Mouse (Mus musculus) intestine, embryonic 16.5 days (tissue): Measurements from ENCODE around the gene Arhgef19. TPM values are rescaled to one million over a fixed set of nuclear protein-coding genes. Genes with fewer than 3 reads are reported as not detected.
A peak's percentile ranks its signal among the peaks of the same experiment; 100 is the strongest.

Source experiments
- ATAC-seq: fragments of 200-750 bp; cut with Nextera tagmentation; 2 replicates; pipeline ENCODE4 v1.8.0; 2017; ENCODE audit warnings: moderate TSS enrichment, moderate library complexity
- H3K27ac ChIP-seq: fragments of 300-500 bp; sonication (generic); 2 replicates; pipeline ENCODE4 v1.5.1; 2014; ENCODE audit warnings: mild to moderate bottlenecking, low read length
- H3K27me3 ChIP-seq: fragments of 300-500 bp; sonication (generic); replicated peaks from 2 replicates; pipeline ENCODE4 v1.6.1; 2014; ENCODE audit warnings: low read length, control low read depth, mixed read lengths; ENCODE audit not compliant: control insufficient read depth, insufficient read depth
- H3K36me3 ChIP-seq: fragments of 300-500 bp; sonication (generic); 2 replicates; pipeline ENCODE4 v1.6.1; 2014; ENCODE audit warnings: low read length, control low read depth; ENCODE audit not compliant: control insufficient read depth, insufficient read depth
- H3K4me1 ChIP-seq: fragments of 300-500 bp; sonication (generic); 2 replicates; pipeline ENCODE4 v1.6.1; 2014; ENCODE audit warnings: low read length, control low read depth, mixed read lengths; ENCODE audit not compliant: control insufficient read depth, insufficient read depth
- H3K4me2 ChIP-seq: fragments of 300-500 bp; sonication (generic); 2 replicates; pipeline ENCODE4 v1.6.1; 2014; ENCODE audit warnings: low read depth, low read length, control low read depth
- H3K4me3 ChIP-seq: fragments of 300-500 bp; sonication (generic); 2 replicates; pipeline ENCODE4 v1.5.1; 2014; ENCODE audit warnings: mild to moderate bottlenecking, low read length
- H3K9ac ChIP-seq: fragments of 300-500 bp; sonication (generic); 2 replicates; pipeline ENCODE4 v1.6.1; 2014; ENCODE audit warnings: low read depth, low read length
- H3K9me3 ChIP-seq: fragments of 300-500 bp; sonication (generic); 2 replicates; pipeline ENCODE4 v1.6.1; 2016; ENCODE audit warnings: low read length, control low read depth; ENCODE audit not compliant: control insufficient read depth
- WGBS: fragments of 180-500 bp; shearing (Covaris S2); extraction: QIAGEN DNeasy Blood & Tissue Kit; methylation state at CpG from one replicate; pipeline ENCODE4 v1.1.7; 2014; 5-methylcytosine and 5-hydroxymethylcytosine counted together
- polyA plus RNA-seq: library from polyadenylated mRNA; unstranded; fragments of >200 nt; fragmentation: Nextera tagmentation; extraction: Ambion mirVana; gene quantifications from 2 replicates; pipeline ENCODE4 v1.2.1, GENCODE M21; 2015

The Arhgef19 gene
- polyA plus RNA-seq, 1 experiment from 2014 or later = 15.0 TPM

- H3K4me2 ChIP-seq = no peak overlapping the region
- H3K27ac ChIP-seq = no peak overlapping the region
- 88% methylated on average over 4 of the region's 4 CpGs for WGBS
- H3K9ac ChIP-seq = no peak overlapping the region
- H3K27me3 ChIP-seq = no peaks in the 10 kb centered on the region
- no peaks in the 10 kb centered on the region for H3K36me3 ChIP-seq
- H3K4me3 ChIP-seq = no peak overlapping the region
- H3K4me1 ChIP-seq = peaks cover 11% of the 10 kb centered on the region
- peaks cover 4% of the 10 kb centered on the region; the same call in 1 of the 2 replicates for H3K9me3 ChIP-seq
- no peak for ATAC-seq
These were observed 29.1 kb downstream of the Arhgef19 start for GRCm38 (mm10) chr4:141268350-141268749.

DNA sequence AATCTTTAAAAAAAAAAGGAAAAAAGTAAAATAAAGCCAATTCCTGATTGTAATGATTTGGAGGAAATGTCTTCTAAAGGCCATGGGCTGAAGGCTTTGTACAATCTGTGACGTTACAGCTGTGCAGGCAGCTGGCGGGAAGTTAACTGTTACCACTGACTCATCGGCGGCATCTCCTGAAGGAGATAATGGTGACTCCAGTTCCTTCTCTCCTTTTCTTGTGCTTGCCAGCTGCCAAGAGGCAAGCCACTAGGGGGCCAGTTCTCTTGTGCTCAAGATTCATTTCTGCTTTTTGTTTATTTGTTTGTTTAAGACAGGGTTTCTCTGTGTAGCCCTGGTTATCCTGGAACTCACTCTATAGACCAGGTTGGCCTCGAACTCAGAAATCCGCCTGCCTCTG lies 29.8 kb downstream of the Arhgef19 start:
- 79% methylated on average over 6 of the region's 6 CpGs for WGBS
- Histone ChIP-seq H3K36me3 (no peaks in the 10 kb centered on the region), H3K4me3 (no peak overlapping the region), H3K9me3 (peaks cover 4% of the 10 kb centered on the region; the same call in 1 of the 2 replicates), H3K27ac (no peak overlapping the region), H3K4me1 (peaks cover 15% of the 10 kb centered on the region), H3K9ac (no peak overlapping the region), H3K27me3 (no peaks in the 10 kb centered on the region), H3K4me2 (no peak overlapping the region)
- ATAC-seq = no peak

DNA sequence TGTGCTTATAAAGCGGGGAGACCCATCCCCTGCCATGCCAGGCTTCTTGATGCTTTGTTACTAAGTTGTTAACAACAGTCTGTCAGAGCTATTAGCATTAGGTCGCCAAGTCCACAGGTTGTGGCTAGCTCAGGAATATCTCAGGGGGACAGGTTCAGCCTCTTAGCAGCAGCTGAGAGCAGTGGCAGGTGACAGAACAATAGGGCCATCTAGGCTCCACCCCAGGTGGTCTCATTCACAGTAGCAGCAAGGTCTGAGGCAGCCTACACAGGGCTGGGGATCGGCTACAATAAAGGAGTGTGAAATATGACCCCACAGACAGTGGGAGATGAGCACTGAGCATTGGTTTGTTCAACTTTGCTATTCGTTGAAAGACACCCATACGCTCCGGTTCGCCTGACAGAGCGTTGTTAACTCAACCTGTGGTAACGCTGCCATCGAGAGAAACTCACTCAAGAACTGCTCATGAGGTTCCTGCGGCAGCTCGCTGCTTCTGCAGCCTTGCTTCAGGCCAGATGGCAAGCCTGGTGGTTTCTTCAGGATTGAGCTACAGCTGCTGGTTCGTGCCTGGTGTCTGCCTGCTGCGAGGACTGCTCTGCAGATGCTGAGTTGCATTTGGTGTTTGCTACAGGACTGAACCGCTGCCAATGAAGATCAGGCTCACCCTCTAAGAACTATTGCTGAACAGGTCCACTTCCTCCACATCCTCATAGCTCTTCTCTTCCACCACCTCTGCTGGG lies 31.1 kb downstream of the Arhgef19 start:
- 62% methylated on average over 15 of the region's 15 CpGs for WGBS
- Histone ChIP-seq H3K4me3 (no peak overlapping the region), H3K4me2 (no peak overlapping the region), H3K27ac (no peak overlapping the region), H3K36me3 (no peaks in the 10 kb centered on the region), H3K4me1 (peaks cover 23% of the 10 kb centered on the region), H3K9me3 (peaks cover 4% of the 10 kb centered on the region; the same call in 1 of the 2 replicates), H3K27me3 (no peaks in the 10 kb centered on the region), H3K9ac (no peak overlapping the region)
- no peak for ATAC-seq

GRCm38 (mm10) chr4:141271228-141271627 lies 31.9 kb downstream of the Arhgef19 start:
- Histone ChIP-seq H3K4me3 (no peak overlapping the region), H3K27ac (no peak overlapping the region; the same call in 1 of the 2 replicates)

GRCm38 (mm10) chr4:141271721-141272120 lies 32.4 kb downstream of the Arhgef19 start:
- ATAC-seq = peak; percentile 21; the same call in 1 of the 2 replicates
- Histone ChIP-seq H3K27ac (no peak overlapping the region; the same call in 1 of the 2 replicates), H3K36me3 (no peaks in the 10 kb centered on the region), H3K9ac (peak overlapping the region; percentile 48; the same call in 1 of the 2 replicates), H3K4me2 (no peak overlapping the region), H3K4me1 (peaks cover 23% of the 10 kb centered on the region), H3K4me3 (no peak overlapping the region), H3K27me3 (no peaks in the 10 kb centered on the region), H3K9me3 (no peaks in the 10 kb centered on the region)
- WGBS = 63% methylated on average over 6 of the region's 6 CpGs

More at GRCm38 (mm10) chr4:141271228-141271627, 31.9 kb downstream of the Arhgef19 start:
- peaks cover 23% of the 10 kb centered on the region for H3K4me1 ChIP-seq
- ATAC-seq = no peak
- H3K4me2 ChIP-seq = no peak overlapping the region
- 70% methylated on average over 7 of the region's 7 CpGs for WGBS
- peaks cover 1% of the 10 kb centered on the region; the same call in 1 of the 2 replicates for H3K9me3 ChIP-seq
- H3K9ac ChIP-seq = peak overlapping the region; percentile 48; the same call in 1 of the 2 replicates
- no peaks in the 10 kb centered on the region for H3K27me3 ChIP-seq
- no peaks in the 10 kb centered on the region for H3K36me3 ChIP-seq

- H3K4me1 ChIP-seq = peaks cover 29% of the 10 kb centered on the region
- H3K36me3 ChIP-seq = no peaks in the 10 kb centered on the region
- 19% methylated on average over 14 of the region's 14 CpGs for WGBS
- no peaks in the 10 kb centered on the region for H3K9me3 ChIP-seq
- no peaks in the 10 kb centered on the region for H3K27me3 ChIP-seq
- peak overlapping the region; percentile 25 for H3K4me3 ChIP-seq
- H3K9ac ChIP-seq = peak overlapping the region; percentile 49
- no peak overlapping the region for H3K27ac ChIP-seq
- peak; percentile 25 for ATAC-seq
- H3K4me2 ChIP-seq = peak overlapping the region; percentile 51
These were observed 33.6 kb downstream of the Arhgef19 start for GRCm38 (mm10) chr4:141272878-141273277.

GRCm38 (mm10) chr4:141273296-141273695 lies 34.0 kb downstream of the Arhgef19 start:
- 17% methylated on average over 12 of the region's 12 CpGs for WGBS
- peak; percentile 77 for ATAC-seq
- H3K4me2 ChIP-seq = peak overlapping the region; percentile 51
- H3K36me3 ChIP-seq = no peaks in the 10 kb centered on the region
- H3K27ac ChIP-seq = no peak overlapping the region
- H3K4me3 ChIP-seq = peak overlapping the region; percentile 25
- H3K4me1 ChIP-seq = peaks cover 33% of the 10 kb centered on the region
- H3K9me3 ChIP-seq = no peaks in the 10 kb centered on the region
- H3K9ac ChIP-seq = peak overlapping the region; percentile 49
- H3K27me3 ChIP-seq = no peaks in the 10 kb centered on the region

GRCm38 (mm10) chr4:141274485-141275341 lies 35.4 kb downstream of the Arhgef19 start:
- no peak overlapping the region for H3K27ac ChIP-seq
- H3K36me3 ChIP-seq = no peaks in the 10 kb centered on the region
- H3K4me3 ChIP-seq = no peak overlapping the region
- H3K9ac ChIP-seq = 0 out of 2 replicates have a peak overlapping the region, but pooled peaks have one; percentile 14
- no peaks in the 10 kb centered on the region for H3K27me3 ChIP-seq
- 49% methylated on average over 23 of the region's 23 CpGs for WGBS
- no peak for ATAC-seq
- peaks cover 43% of the 10 kb centered on the region for H3K4me1 ChIP-seq
- H3K9me3 ChIP-seq = no peaks in the 10 kb centered on the region
- H3K4me2 ChIP-seq = no peak overlapping the region

- H3K4me1 ChIP-seq = peaks cover 49% of the 10 kb centered on the region
- peak overlapping the region; percentile 82 for H3K27ac ChIP-seq
- WGBS = 82% methylated on average over 8 of the region's 8 CpGs
- H3K4me2 ChIP-seq = no peak overlapping the region
- no peak overlapping the region for H3K4me3 ChIP-seq
- H3K27me3 ChIP-seq = no peaks in the 10 kb centered on the region
- H3K36me3 ChIP-seq = no peaks in the 10 kb centered on the region
- H3K9me3 ChIP-seq = no peaks in the 10 kb centered on the region
- no peak for ATAC-seq
- no peak overlapping the region for H3K9ac ChIP-seq
These were observed 37.9 kb downstream of the Arhgef19 start for GRCm38 (mm10) chr4:141277157-141277556.
